Mouse (Mus musculus): ENCODE data around the gene Notch2. TPM values are rescaled to one million over a fixed set of nuclear protein-coding genes. Genes with fewer than 3 reads are reported as not detected.

Notch2 gene
- polyA plus RNA-seq, 1 experiment = 16.3 TPM

DNA sequence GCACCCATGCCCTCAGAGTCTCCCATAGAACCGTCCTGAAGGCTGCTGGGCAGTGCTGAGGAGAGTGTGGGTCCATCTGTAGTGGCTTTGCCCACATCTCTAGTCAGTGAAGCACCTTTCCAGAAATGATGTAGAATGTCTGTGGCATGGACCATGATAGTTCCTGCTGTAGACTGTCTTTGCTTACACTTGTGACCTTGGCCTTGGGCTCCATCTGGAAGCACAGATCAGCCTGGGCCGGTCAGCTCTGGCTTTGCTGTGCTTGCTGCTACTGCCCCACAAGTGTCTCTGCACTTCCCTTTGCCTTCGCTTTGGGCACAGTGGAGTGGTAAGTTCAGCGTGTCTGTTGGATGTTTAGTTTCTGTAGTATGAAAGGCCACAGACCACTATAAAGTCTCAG, 45.7 kb downstream of the Notch2 start:
- no peak overlapping the region for H3K27ac ChIP-seq (ENCODE audit: insufficient read depth, low read depth, low read length)
- no peaks in the 10 kb centered on the region for H3K27me3 ChIP-seq (replicated peaks; ENCODE audit: control insufficient read depth, insufficient read depth, low read length)
- 81% methylated on average over 4 of the region's 4 CpGs for WGBS
- DNase-seq = no peak
- no peaks in the 10 kb centered on the region for H3K36me3 ChIP-seq (ENCODE audit: control insufficient read depth, insufficient read depth, low read length)
- H3K4me1 ChIP-seq (ENCODE audit: control insufficient read depth, insufficient read depth, low read length) = peaks cover 16% of the 10 kb centered on the region
- H3K4me3 ChIP-seq (ENCODE audit: insufficient read depth, low read depth, low read length) = no peak overlapping the region
- TF ChIP-seq CTCF (conservative IDR thresholded peaks at IDR 0.05; ENCODE audit: insufficient read depth, insufficient read length, low read depth, low read length) = no peak

DNA sequence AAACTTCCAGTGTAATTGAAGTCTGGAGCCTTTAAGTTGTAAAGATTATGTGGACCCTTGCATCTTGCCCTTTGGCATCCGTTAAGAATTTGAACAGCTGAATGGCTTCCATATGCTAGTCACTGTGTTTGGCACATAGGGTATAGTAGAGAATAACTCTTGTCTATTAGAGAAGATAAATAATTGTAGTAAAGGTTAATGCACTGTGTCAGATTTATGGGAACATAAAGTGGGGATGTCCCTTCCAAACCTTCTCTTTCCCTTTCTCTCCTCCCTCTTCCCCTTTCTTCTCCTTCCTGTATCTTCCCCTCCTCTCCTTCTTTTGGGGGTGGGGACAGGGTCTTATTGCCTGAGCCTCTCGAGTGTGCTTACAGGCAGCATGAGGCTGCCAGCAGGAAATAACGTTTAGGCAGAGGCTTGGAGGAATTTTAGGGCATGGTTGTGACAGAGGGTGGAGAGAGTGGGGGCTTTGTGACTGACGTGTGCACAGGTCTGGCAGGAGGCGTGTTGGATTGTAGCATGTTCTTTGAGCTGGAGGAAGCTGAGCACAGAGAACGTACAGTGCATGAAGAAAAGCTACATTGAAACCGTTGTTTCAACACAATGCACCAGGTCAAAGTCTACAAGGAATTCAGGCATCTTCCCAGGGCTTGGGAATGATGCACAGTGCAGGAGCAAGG, 47.8 kb downstream of the Notch2 start:
- Histone ChIP-seq H3K4me3 (ENCODE audit: insufficient read depth, low read depth, low read length) (no peak overlapping the region), H3K27me3 (replicated peaks; ENCODE audit: control insufficient read depth, insufficient read depth, low read length) (no peaks in the 10 kb centered on the region), H3K27ac (ENCODE audit: insufficient read depth, low read depth, low read length) (no peak overlapping the region), H3K36me3 (ENCODE audit: control insufficient read depth, insufficient read depth, low read length) (no peaks in the 10 kb centered on the region), H3K4me1 (ENCODE audit: control insufficient read depth, insufficient read depth, low read length) (peaks cover 13% of the 10 kb centered on the region)
- TF ChIP-seq POLR2A (IDR thresholded peaks at IDR 0.05; ENCODE audit: low read depth, low read length) = no peak
- TF ChIP-seq CTCF (conservative IDR thresholded peaks at IDR 0.05; ENCODE audit: insufficient read depth, insufficient read length, low read depth, low read length) = no peak
- DNase-seq = peak; percentile 50
- WGBS = 31% methylated on average over 7 of the region's 7 CpGs

DNA sequence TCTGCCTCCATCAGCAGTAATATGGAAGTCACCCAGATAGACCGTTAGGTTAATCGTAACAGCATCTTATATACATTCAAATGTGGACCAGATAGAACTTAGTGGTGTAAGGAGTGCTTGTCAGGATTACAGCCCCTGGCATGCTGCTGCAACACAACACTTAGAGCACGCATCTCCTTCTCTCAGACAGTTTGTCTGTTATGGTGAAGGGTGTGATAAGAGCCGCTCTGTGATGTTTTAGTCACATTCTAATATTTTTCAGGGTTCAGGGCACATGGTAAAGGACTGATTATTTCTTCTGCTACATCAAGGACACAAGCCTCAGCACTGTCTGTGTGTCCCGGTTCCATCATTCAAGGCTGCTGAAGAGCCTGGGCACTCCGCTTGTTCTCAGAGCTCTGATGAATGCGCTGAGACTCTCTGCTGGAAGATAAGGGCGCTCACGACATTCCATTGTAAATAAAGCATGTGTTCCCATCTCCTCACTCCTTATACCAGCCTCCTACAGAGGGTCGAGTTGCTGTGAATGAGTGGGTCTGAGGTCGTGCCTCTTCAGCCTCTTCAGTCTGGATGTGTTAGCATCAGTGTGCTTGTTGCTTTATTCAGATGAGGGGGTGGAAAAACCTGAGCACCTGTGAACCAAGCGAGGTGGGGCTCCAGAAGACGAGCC, 48.5 kb downstream of the Notch2 start:
- H3K27ac ChIP-seq (ENCODE audit: insufficient read depth, low read depth, low read length) = no peak overlapping the region
- no peaks in the 10 kb centered on the region for H3K36me3 ChIP-seq (ENCODE audit: control insufficient read depth, insufficient read depth, low read length)
- TF ChIP-seq CTCF (conservative IDR thresholded peaks at IDR 0.05; ENCODE audit: insufficient read depth, insufficient read length, low read depth, low read length) = no peak
- TF ChIP-seq POLR2A (IDR thresholded peaks at IDR 0.05; ENCODE audit: low read depth, low read length) = no peak
- WGBS = 57% methylated on average over 13 of the region's 13 CpGs
- no peaks in the 10 kb centered on the region for H3K27me3 ChIP-seq (replicated peaks; ENCODE audit: control insufficient read depth, insufficient read depth, low read length)
- H3K4me1 ChIP-seq (ENCODE audit: control insufficient read depth, insufficient read depth, low read length) = peaks cover 17% of the 10 kb centered on the region
- DNase-seq = no peak
- H3K4me3 ChIP-seq (ENCODE audit: insufficient read depth, low read depth, low read length) = no peak overlapping the region

DNA sequence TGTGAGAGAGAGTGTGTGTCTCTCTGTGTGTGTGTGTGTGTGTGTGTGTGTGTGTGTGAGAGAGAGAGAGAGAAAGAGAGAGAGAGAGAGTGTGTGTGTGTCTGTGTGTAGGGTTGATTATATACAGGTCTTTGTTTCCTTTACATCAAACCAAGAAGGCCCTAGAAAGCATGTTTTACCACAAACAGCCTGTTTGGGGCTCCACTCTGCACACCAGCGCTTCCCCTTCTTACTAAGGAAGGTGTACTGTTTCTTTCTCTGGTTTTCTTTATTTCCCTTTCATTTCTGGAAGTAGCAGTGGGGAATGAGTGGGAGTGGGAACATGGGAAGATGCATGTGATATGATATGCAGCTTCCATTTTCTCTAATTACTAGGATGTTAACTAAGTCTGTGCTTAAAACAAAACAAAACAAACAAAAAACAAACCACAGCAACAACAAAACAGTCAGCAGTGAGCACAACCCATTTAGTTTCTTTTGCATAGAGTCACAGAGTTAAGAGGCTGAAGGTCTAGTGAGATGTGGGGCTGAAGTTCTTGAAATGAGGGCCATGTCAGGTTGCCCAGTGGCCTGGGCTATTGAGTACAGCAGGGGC, 49.4 kb downstream of the Notch2 start:
- H3K4me1 ChIP-seq (ENCODE audit: control insufficient read depth, insufficient read depth, low read length) = peaks cover 17% of the 10 kb centered on the region
- H3K36me3 ChIP-seq (ENCODE audit: control insufficient read depth, insufficient read depth, low read length) = no peaks in the 10 kb centered on the region
- no peak for DNase-seq
- WGBS = 71% methylated on average over 1 of the region's 1 CpGs
- no peaks in the 10 kb centered on the region for H3K27me3 ChIP-seq (replicated peaks; ENCODE audit: control insufficient read depth, insufficient read depth, low read length)
- TF ChIP-seq POLR2A (IDR thresholded peaks at IDR 0.05; ENCODE audit: low read depth, low read length) (no peak), CTCF (conservative IDR thresholded peaks at IDR 0.05; ENCODE audit: insufficient read depth, insufficient read length, low read depth, low read length) (no peak)
- peak overlapping the region; percentile 63 for H3K27ac ChIP-seq (ENCODE audit: insufficient read depth, low read depth, low read length)
- H3K4me3 ChIP-seq (ENCODE audit: insufficient read depth, low read depth, low read length) = no peak overlapping the region

DNA sequence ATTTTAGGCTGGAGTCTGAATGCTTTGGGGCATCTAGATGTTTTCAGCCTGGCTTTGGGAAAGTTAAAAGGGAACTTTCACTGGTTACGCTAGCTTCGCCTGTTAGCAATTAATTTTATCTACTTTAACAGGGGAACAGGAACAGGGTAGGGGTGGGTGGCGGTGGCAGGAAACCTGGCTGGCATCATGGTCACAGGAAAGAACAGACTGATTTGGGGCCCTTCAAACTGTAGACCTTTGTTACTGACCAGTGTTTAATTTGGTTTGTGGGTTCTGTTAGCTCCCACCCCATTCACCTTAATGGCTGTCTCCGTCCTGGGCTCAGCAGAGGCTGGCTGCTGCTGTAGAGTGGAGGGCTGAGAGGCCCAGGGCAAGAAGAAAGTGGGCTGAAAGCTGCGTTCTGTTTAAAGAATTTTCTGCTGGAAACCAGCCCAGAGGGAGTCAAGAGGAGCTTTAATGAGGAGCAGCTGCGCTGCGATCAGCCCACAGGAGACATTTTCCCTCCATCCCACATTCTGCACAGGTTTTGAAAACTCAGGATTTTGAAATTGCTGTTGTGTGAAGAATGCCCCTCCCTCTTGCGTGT, 50.0 kb downstream of the Notch2 start:
- TF ChIP-seq CTCF (conservative IDR thresholded peaks at IDR 0.05; ENCODE audit: insufficient read depth, insufficient read length, low read depth, low read length) (no peak), POLR2A (IDR thresholded peaks at IDR 0.05; ENCODE audit: low read depth, low read length) (no peak)
- Histone ChIP-seq H3K4me1 (ENCODE audit: control insufficient read depth, insufficient read depth, low read length) (peaks cover 17% of the 10 kb centered on the region), H3K4me3 (ENCODE audit: insufficient read depth, low read depth, low read length) (no peak overlapping the region), H3K36me3 (ENCODE audit: control insufficient read depth, insufficient read depth, low read length) (no peaks in the 10 kb centered on the region), H3K27me3 (replicated peaks; ENCODE audit: control insufficient read depth, insufficient read depth, low read length) (no peaks in the 10 kb centered on the region), H3K27ac (ENCODE audit: insufficient read depth, low read depth, low read length) (peak overlapping the region; percentile 63)
- DNase-seq = peak; percentile 67
- 26% methylated on average over 8 of the region's 8 CpGs for WGBS

DNA sequence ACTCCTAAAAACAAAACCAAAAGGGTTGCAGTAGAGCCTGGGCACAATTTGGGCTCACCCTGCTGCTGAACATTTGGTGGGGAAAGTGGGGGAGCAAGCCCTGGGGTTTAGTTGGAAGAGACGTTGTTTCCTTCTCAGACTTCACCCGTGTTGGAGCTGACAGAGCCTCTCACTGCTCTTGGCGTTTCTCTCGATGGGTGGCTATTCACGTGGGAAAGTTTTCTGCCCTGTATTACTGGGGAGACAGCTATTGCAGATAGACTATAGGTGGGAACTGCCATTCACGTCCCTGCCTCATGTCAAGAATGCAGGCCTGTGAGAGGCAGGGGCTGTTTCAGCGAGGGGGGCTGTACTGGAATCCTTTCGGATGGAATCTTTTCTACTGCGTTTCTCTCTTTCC, 50.5 kb downstream of the Notch2 start:
- peak overlapping the region; percentile 63; the same call in 1 of the 2 replicates for H3K27ac ChIP-seq (ENCODE audit: insufficient read depth, low read depth, low read length)
- 61% methylated on average over 9 of the region's 9 CpGs for WGBS

DNA sequence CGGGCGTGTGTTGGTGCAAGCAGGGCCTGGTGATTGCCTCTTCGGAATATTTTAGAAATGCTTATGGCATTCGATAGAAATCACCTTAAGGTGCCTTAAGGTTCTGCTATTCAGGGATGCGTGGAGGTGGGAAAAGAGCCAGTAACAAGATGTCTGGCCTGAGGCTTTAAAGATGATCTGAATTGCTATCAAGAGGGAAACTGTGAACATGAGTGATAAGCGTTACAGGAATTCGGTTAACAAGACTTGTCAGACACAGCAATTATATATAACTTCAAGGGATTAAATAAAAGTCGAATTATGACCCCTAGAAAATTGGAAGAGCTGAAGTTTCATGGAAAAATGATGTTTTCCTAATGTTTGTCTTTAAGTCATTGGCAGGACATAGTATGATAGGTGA, 51.7 kb downstream of the Notch2 start:
- H3K27ac ChIP-seq (ENCODE audit: insufficient read depth, low read depth, low read length) = no peak overlapping the region
- H3K4me3 ChIP-seq (ENCODE audit: insufficient read depth, low read depth, low read length) = no peak overlapping the region
- no peaks in the 10 kb centered on the region for H3K27me3 ChIP-seq (replicated peaks; ENCODE audit: control insufficient read depth, insufficient read depth, low read length)
- H3K36me3 ChIP-seq (ENCODE audit: control insufficient read depth, insufficient read depth, low read length) = no peaks in the 10 kb centered on the region
- peaks cover 17% of the 10 kb centered on the region for H3K4me1 ChIP-seq (ENCODE audit: control insufficient read depth, insufficient read depth, low read length)
- TF ChIP-seq POLR2A (IDR thresholded peaks at IDR 0.05; ENCODE audit: low read depth, low read length) = no peak
- TF ChIP-seq CTCF (conservative IDR thresholded peaks at IDR 0.05; ENCODE audit: insufficient read depth, insufficient read length, low read depth, low read length) = no peak
- 89% methylated on average over 8 of the region's 8 CpGs for WGBS
- DNase-seq = no peak

More for the DNA sequence above, 50.5 kb downstream of the Notch2 start:
- H3K4me3 ChIP-seq (ENCODE audit: insufficient read depth, low read depth, low read length) = no peak overlapping the region
- H3K27me3 ChIP-seq (replicated peaks; ENCODE audit: control insufficient read depth, insufficient read depth, low read length) = no peaks in the 10 kb centered on the region
- peaks cover 17% of the 10 kb centered on the region for H3K4me1 ChIP-seq (ENCODE audit: control insufficient read depth, insufficient read depth, low read length)
- no peak for DNase-seq
- no peaks in the 10 kb centered on the region for H3K36me3 ChIP-seq (ENCODE audit: control insufficient read depth, insufficient read depth, low read length)
- no peak for TF ChIP-seq CTCF (conservative IDR thresholded peaks at IDR 0.05; ENCODE audit: insufficient read depth, insufficient read length, low read depth, low read length)
- no peak for TF ChIP-seq POLR2A (IDR thresholded peaks at IDR 0.05; ENCODE audit: low read depth, low read length)

All from kidney, adult 2 months (tissue).